ENCODE assay signal across 12 mouse cellular contexts in the genomic region with DNA sequence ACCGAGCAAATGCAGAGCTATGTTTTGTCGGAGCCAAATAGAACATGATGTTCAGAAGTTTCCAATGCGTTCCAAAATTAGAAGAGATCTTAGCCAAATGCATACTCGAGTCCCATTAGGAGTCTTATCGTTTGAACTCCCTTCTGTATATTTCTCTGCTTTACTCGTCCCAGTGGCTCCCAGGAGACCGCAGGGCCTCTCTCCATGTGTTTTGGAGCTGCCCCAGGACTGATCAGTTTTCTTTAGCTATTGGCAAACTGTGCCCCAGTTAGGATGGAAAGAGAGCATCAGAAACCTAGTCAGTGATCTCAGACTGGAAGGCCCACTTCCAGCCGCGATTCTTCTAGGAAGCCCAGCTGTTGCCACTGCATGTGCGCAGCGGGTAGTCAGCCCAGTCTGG.
A peak's percentile ranks its signal among the peaks of the same experiment; 100 is the strongest.
DNase-seq lines count a peak whose midpoint lies in the region; ATAC-seq and TF ChIP-seq lines count a peak whose summit lies in the region.
"Had no signal": no experiment of that assay in that cellular context is flagged by ENCODE, and none has a peak within 500 bp of the region (broad histone marks: within the 10 kb centered on the region; RNA-seq: fewer than 3 reads in every experiment).

No protein-coding gene starts in this region.

- no peak overlapping the region for H3K4me3 ChIP-seq in forebrain, postnatal 0 days (ENCODE audit: low read depth, low read length)
- H3K4me3 ChIP-seq in forebrain, embryonic 13.5 days: no peak overlapping the region
- H3K4me3 ChIP-seq in intestine, postnatal 0 days (ENCODE audit: low read depth, low read length): no peak overlapping the region
- H3K4me3 ChIP-seq: hindbrain, embryonic 15.5 days; liver, embryonic 13.5 days; neural tube, embryonic 12.5 days had no signal

- peak; percentile 23 for ATAC-seq in forebrain, postnatal 0 days
- ATAC-seq in forebrain, embryonic 13.5 days: no peak
- no peak for ATAC-seq in intestine, postnatal 0 days
- no peak for ATAC-seq in erythroblast, adult 5-6 weeks (replicated peaks; ENCODE audit: low FRiP score, poor library complexity, severe bottlenecking)

- H3K9ac ChIP-seq in forebrain, postnatal 0 days: no peak overlapping the region
- H3K9ac ChIP-seq in forebrain, embryonic 13.5 days: no peak overlapping the region
- H3K9ac ChIP-seq in intestine, postnatal 0 days (ENCODE audit: low read depth, low read length): no peak overlapping the region
- H3K9ac ChIP-seq: hindbrain, embryonic 15.5 days; liver, embryonic 13.5 days; neural tube, embryonic 12.5 days had no signal

- no peaks in the 10 kb centered on the region for H3K36me3 ChIP-seq in forebrain, postnatal 0 days (ENCODE audit: insufficient read depth)
- no peaks in the 10 kb centered on the region for H3K36me3 ChIP-seq in forebrain, embryonic 13.5 days (ENCODE audit: poor library complexity, severe bottlenecking)
- no peaks in the 10 kb centered on the region for H3K36me3 ChIP-seq in intestine, postnatal 0 days (ENCODE audit: control insufficient read depth, insufficient read depth)
- H3K36me3 ChIP-seq: hindbrain, embryonic 15.5 days; liver, embryonic 13.5 days; neural tube, embryonic 12.5 days had no signal

- H3K4me1 ChIP-seq in forebrain, postnatal 0 days (ENCODE audit: insufficient read depth): no peaks in the 10 kb centered on the region
- no peaks in the 10 kb centered on the region for H3K4me1 ChIP-seq in forebrain, embryonic 13.5 days
- peaks cover 3% of the 10 kb centered on the region; the same call in 1 of the 2 replicates for H3K4me1 ChIP-seq in intestine, postnatal 0 days (replicated peaks; ENCODE audit: control insufficient read depth, insufficient read depth, low read length)
- H3K4me1 ChIP-seq: hindbrain, embryonic 15.5 days; neural tube, embryonic 12.5 days had no signal

- peak overlapping the region; percentile 29; the same call in 1 of the 2 replicates for H3K27ac ChIP-seq in forebrain, postnatal 0 days (ENCODE audit: low read depth, low read length)
- no peak overlapping the region for H3K27ac ChIP-seq in forebrain, embryonic 13.5 days
- peak overlapping the region; percentile 57; the same call in 1 of the 2 replicates for H3K27ac ChIP-seq in intestine, postnatal 0 days (ENCODE audit: low read depth, low read length)
- H3K27ac ChIP-seq: hindbrain, embryonic 15.5 days; liver, embryonic 13.5 days; neural tube, embryonic 12.5 days had no signal

- no peaks in the 10 kb centered on the region for H3K9me3 ChIP-seq in forebrain, postnatal 0 days (ENCODE audit: low read length)
- no peaks in the 10 kb centered on the region for H3K9me3 ChIP-seq in forebrain, embryonic 13.5 days (replicated peaks)
- no peaks in the 10 kb centered on the region for H3K9me3 ChIP-seq in intestine, postnatal 0 days (ENCODE audit: control insufficient read depth)
- H3K9me3 ChIP-seq: hindbrain, embryonic 15.5 days; liver, embryonic 13.5 days; neural tube, embryonic 12.5 days had no signal

- TF ChIP-seq CTCF in forebrain, postnatal 0 days (IDR thresholded peaks at IDR 0.05; ENCODE audit: low read depth): no peak
- no peak for TF ChIP-seq CTCF in intestine, postnatal 0 days (IDR thresholded peaks at IDR 0.05; ENCODE audit: low read depth)

- H3K27me3 ChIP-seq in forebrain, postnatal 0 days (ENCODE audit: insufficient read depth, low read length): no peaks in the 10 kb centered on the region
- no peaks in the 10 kb centered on the region for H3K27me3 ChIP-seq in forebrain, embryonic 13.5 days
- no peaks in the 10 kb centered on the region for H3K27me3 ChIP-seq in intestine, postnatal 0 days (replicated peaks; ENCODE audit: control insufficient read depth, insufficient read depth, low read length)
- H3K27me3 ChIP-seq: hindbrain, embryonic 15.5 days; liver, embryonic 13.5 days; neural tube, embryonic 12.5 days had no signal

- 62% methylated on average over 11 of the region's 11 CpGs for whole genome bisulfite sequencing in forebrain, postnatal 0 days
- WGBS in forebrain, embryonic 13.5 days: 88% methylated on average over 11 of the region's 11 CpGs
- 66% methylated on average over 11 of the region's 11 CpGs for WGBS in intestine, postnatal 0 days

- H3K4me2 ChIP-seq in forebrain, postnatal 0 days (ENCODE audit: low read depth): no peak overlapping the region
- no peak overlapping the region for H3K4me2 ChIP-seq in forebrain, embryonic 13.5 days
- H3K4me2 ChIP-seq in intestine, postnatal 0 days (replicated peaks; ENCODE audit: low read depth): no peak overlapping the region
- H3K4me2 ChIP-seq: hindbrain, embryonic 15.5 days; liver, embryonic 13.5 days; neural tube, embryonic 12.5 days had no signal

- peak; percentile 39 for DNase-seq in forebrain, postnatal 0 days
- DNase-seq in right cerebral cortex, adult 18-20 months: peak; percentile 20
- DNase-seq in right cerebral cortex, postnatal 14 days: no peak
- DNase-seq in testis, postnatal 10 days (ENCODE audit: low spot score): peak; percentile 52
- DNase-seq in cerebellum, postnatal 4 days (ENCODE audit: low spot score in 2 of 2): no peak
- DNase-seq: liver, embryonic 13.5 days; thymus, adult 18-20 months had no signal

Comparison
In these comparisons a context has a peak if more than half of its experiments do, and no peak if none do; other contexts are left out.
1. DNase-seq: peak in forebrain, postnatal 0 days (single experiment), right cerebral cortex, adult 18-20 months (single experiment) and testis, postnatal 10 days (single experiment); none in right cerebral cortex, postnatal 14 days (single experiment) and cerebellum, postnatal 4 days (0 of 2).